Mouse (Mus musculus) testis, adult 2 months (tissue): ENCODE data around the gene Sbno2.

Source experiments
- CTCF ChIP-seq: fragments of 200-500 bp; IDR thresholded peaks from 2 replicates; pipeline ENCODE4 v1.5.1; 2012; ENCODE audit warnings: low read depth, mild to moderate bottlenecking, inconsistent platforms, low read length, moderate library complexity; ENCODE audit not compliant: control insufficient read depth, insufficient read depth, insufficient replicate concordance
- POLR2A ChIP-seq: fragments of 200-500 bp; IDR thresholded peaks from 2 replicates; pipeline ENCODE4 v1.6.1; 2012; ENCODE audit warnings: low read depth, mild to moderate bottlenecking, inconsistent platforms, low read length, moderate library complexity; ENCODE audit not compliant: control insufficient read depth

DNA sequence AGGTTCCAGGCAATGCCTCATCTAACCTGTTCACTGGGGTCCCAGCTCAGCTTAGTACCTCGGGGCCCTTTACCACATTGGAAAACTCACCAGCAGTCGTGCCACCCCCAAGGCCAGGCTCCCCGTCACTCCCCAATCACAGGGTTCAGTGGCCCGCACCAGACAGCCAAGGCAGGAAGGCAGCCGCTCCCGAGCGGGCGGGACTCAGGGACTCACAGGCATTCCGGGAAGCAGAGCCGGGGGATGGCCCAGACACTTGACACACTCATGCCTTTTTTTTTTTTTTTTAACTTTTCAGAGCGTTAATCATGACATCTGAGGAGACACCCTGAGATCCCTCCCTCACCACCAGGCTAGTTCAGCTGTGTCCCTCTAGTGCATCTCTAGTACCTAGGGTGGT lies 4.4 kb downstream of the Sbno2 start:
- TF ChIP-seq CTCF (no peak), POLR2A (no peak)
